Mouse (Mus musculus) liver, adult 2 months (tissue): Measurements from ENCODE around the gene Sik1. TPM values are rescaled to one million over a fixed set of nuclear protein-coding genes. Genes with fewer than 3 reads are reported as not detected.

Source experiments
- DNase-seq: peaks from one replicate; pipeline ENCODE4 v3.0.0-alpha.2; 2011; ENCODE audit warnings: low read depth, low spot score; ENCODE audit errors: extremely low read depth
- H3K27ac ChIP-seq: fragments of 200-500 bp; replicated peaks from 2 replicates; pipeline ENCODE4 v1.5.1; 2012; ENCODE audit warnings: low read depth, mild to moderate bottlenecking, control low read depth, inconsistent platforms, low read length; ENCODE audit not compliant: insufficient read depth
- H3K27me3 ChIP-seq: fragments of 200-500 bp; 2 replicates; pipeline ENCODE4 v1.6.1; 2012; ENCODE audit warnings: mild to moderate bottlenecking, moderate library complexity, low read length, inconsistent platforms; ENCODE audit not compliant: control insufficient read depth, insufficient read depth
- H3K36me3 ChIP-seq: fragments of 200-500 bp; 2 replicates; pipeline ENCODE4 v1.6.1; 2012; ENCODE audit warnings: low read length, inconsistent platforms; ENCODE audit not compliant: control insufficient read depth, insufficient read depth
- H3K4me1 ChIP-seq: fragments of 200-500 bp; 2 replicates; pipeline ENCODE4 v1.6.1; 2011; ENCODE audit warnings: low read length; ENCODE audit not compliant: control insufficient read depth, insufficient read depth
- H3K4me3 ChIP-seq: fragments of 200-500 bp; 2 replicates; pipeline ENCODE4 v1.5.1; 2011; ENCODE audit warnings: low read depth, mild to moderate bottlenecking, control low read depth, low read length, moderate library complexity; ENCODE audit not compliant: insufficient read depth
- H3K79me2 ChIP-seq: fragments of 200-500 bp; 2 replicates; pipeline ENCODE4 v1.6.1; 2012; ENCODE audit warnings: inconsistent platforms, mild to moderate bottlenecking, low read length, moderate library complexity; ENCODE audit not compliant: control insufficient read depth, insufficient read depth
- H3K9ac ChIP-seq: fragments of 200-500 bp; 2 replicates; pipeline ENCODE4 v1.6.1; 2012; ENCODE audit warnings: low read depth, mild to moderate bottlenecking, control low read depth, inconsistent platforms, low read length
- CTCF ChIP-seq: fragments of 200-500 bp; IDR thresholded peaks from 2 replicates; pipeline ENCODE4 v1.5.1; 2011; ENCODE audit warnings: low read depth, low read length, control low read depth
- POLR2A ChIP-seq: fragments of 200-500 bp; IDR thresholded peaks from 2 replicates; pipeline ENCODE4 v1.6.1; 2011; ENCODE audit warnings: low read length, control low read depth; ENCODE audit not compliant: insufficient read depth; ENCODE audit errors: extremely low read depth
- WGBS: fragments of 180-500 bp; shearing (Covaris S2); methylation state at CpG from one replicate; pipeline ENCODE4 v1.1.7; 2018; 5-methylcytosine and 5-hydroxymethylcytosine counted together
- polyA plus RNA-seq: library from polyadenylated mRNA; depleted of rRNA; stranded (reverse); fragments of >200 nt; gene quantifications from 2 replicates; pipeline ENCODE4 v1.2.3, GENCODE M21; 2012; rRNA removed
- total RNA-seq: library from RNA; depleted of rRNA; stranded (reverse); fragments of >200 nt; gene quantifications from 2 replicates; pipeline ENCODE4 v1.2.3, GENCODE M21; 2014; rRNA removed

The Sik1 gene
- total RNA-seq (2.7 and 6.6 TPM in 2 replicates), polyA plus RNA-seq (8.0 and 10.5 TPM in 2 replicates)

- Histone ChIP-seq H3K9ac (peak within 1 kb of the TSS; percentile 78), H3K36me3 (peaks cover 4% of the 10 kb centered on the region; the same call in 1 of the 2 replicates), H3K4me1 (peaks cover 12% of the 10 kb centered on the region), H3K27ac (peak within 1 kb of the TSS; percentile 84), H3K4me3 (peak within 1 kb of the TSS; percentile 68), H3K79me2 (peaks cover 18% of the 10 kb centered on the region; the same call in 1 of the 2 replicates), H3K27me3 (no peaks in the 10 kb centered on the region)
- DNase-seq = peak; percentile 74
- WGBS = 2% methylated on average over 84 of the region's 92 CpGs
- TF ChIP-seq POLR2A (peak; percentile 66; the same call in 1 of the 2 replicates), CTCF (peak; percentile 66)
Observed at GRCm38 (mm10) chr17:31855597-31856518, at the start of gene Sik1. TSS of gene Sik1 (minus strand) at chr17:31855804.

GRCm38 (mm10) chr17:31905201-31905790 lies 49.7 kb upstream of the Sik1 start:
- Histone ChIP-seq H3K27ac (peak overlapping the region; percentile 66), H3K4me3 (no peak overlapping the region), H3K9ac (peak overlapping the region; percentile 3; the same call in 1 of the 2 replicates), H3K4me1 (peaks cover 49% of the 10 kb centered on the region), H3K36me3 (no peaks in the 10 kb centered on the region), H3K27me3 (no peaks in the 10 kb centered on the region), H3K79me2 (no peaks in the 10 kb centered on the region)
- no peak for TF ChIP-seq CTCF
- DNase-seq = no peak
- 76% methylated on average over 9 of the region's 9 CpGs for WGBS

- TF ChIP-seq POLR2A (no peak), CTCF (no peak)
- Histone ChIP-seq H3K27ac (peak overlapping the region; percentile 45), H3K79me2 (no peaks in the 10 kb centered on the region), H3K4me3 (no peak overlapping the region), H3K4me1 (peaks cover 42% of the 10 kb centered on the region), H3K36me3 (no peaks in the 10 kb centered on the region), H3K9ac (no peak overlapping the region), H3K27me3 (no peaks in the 10 kb centered on the region)
- peak; percentile 89 for DNase-seq
- WGBS = 28% methylated on average over 7 of the region's 7 CpGs
Observed at GRCm38 (mm10) chr17:31904036-31904435, 48.4 kb upstream of the Sik1 start.

GRCm38 (mm10) chr17:31902630-31903198 lies 47.1 kb upstream of the Sik1 start:
- Histone ChIP-seq H3K4me1 (peaks cover 32% of the 10 kb centered on the region), H3K36me3 (no peaks in the 10 kb centered on the region), H3K27ac (no peak overlapping the region), H3K9ac (no peak overlapping the region), H3K79me2 (no peaks in the 10 kb centered on the region), H3K27me3 (no peaks in the 10 kb centered on the region), H3K4me3 (no peak overlapping the region)
- 89% methylated on average over 3 of the region's 3 CpGs for WGBS
- TF ChIP-seq CTCF (no peak), POLR2A (no peak)
- peak; percentile 48 for DNase-seq

GRCm38 (mm10) chr17:31901461-31902204 lies 46.0 kb upstream of the Sik1 start:
- H3K36me3 ChIP-seq = no peaks in the 10 kb centered on the region
- peak; percentile 99 for DNase-seq
- H3K9ac ChIP-seq = peak overlapping the region; percentile 83
- H3K4me1 ChIP-seq = peaks cover 32% of the 10 kb centered on the region
- WGBS = 16% methylated on average over 11 of the region's 11 CpGs
- no peak for TF ChIP-seq CTCF
- 0 out of 2 replicates have a peak overlapping the region, but pooled peaks have one; percentile 20 for H3K4me3 ChIP-seq
- no peaks in the 10 kb centered on the region for H3K79me2 ChIP-seq
- H3K27me3 ChIP-seq = no peaks in the 10 kb centered on the region
- peak overlapping the region; percentile 95 for H3K27ac ChIP-seq
